Mouse (Mus musculus) intestine, embryonic 15.5 days (tissue): Measurements from ENCODE around the gene Ripor3. TPM values are rescaled to one million over a fixed set of nuclear protein-coding genes. Genes with fewer than 3 reads are reported as not detected.

Experiments used
- ATAC-seq: fragments of 200-750 bp; cut with Nextera tagmentation; 2 replicates; pipeline ENCODE4 v1.8.0; 2017; ENCODE audit warnings: moderate TSS enrichment, moderate library complexity
- H3K27ac ChIP-seq: fragments of 300-500 bp; sonication (generic); 2 replicates; pipeline ENCODE4 v1.5.1; 2015; ENCODE audit warnings: mild to moderate bottlenecking, inconsistent platforms
- H3K27me3 ChIP-seq: fragments of 300-500 bp; sonication (generic); replicated peaks from 2 replicates; pipeline ENCODE4 v1.6.1; 2015; ENCODE audit warnings: inconsistent platforms
- H3K36me3 ChIP-seq: fragments of 300-500 bp; sonication (generic); 2 replicates; pipeline ENCODE4 v1.6.1; 2015; ENCODE audit warnings: inconsistent platforms
- H3K4me1 ChIP-seq: fragments of 300-500 bp; sonication (generic); replicated peaks from 2 replicates; pipeline ENCODE4 v1.6.1; 2015; ENCODE audit warnings: inconsistent platforms
- H3K4me2 ChIP-seq: fragments of 300-500 bp; sonication (generic); replicated peaks from 2 replicates; pipeline ENCODE4 v1.6.1; 2015; ENCODE audit warnings: mild to moderate bottlenecking, inconsistent platforms
- H3K4me3 ChIP-seq: fragments of 300-500 bp; sonication (generic); replicated peaks from 2 replicates; pipeline ENCODE4 v1.5.1; 2015; ENCODE audit warnings: inconsistent platforms
- H3K9ac ChIP-seq: fragments of 300-500 bp; sonication (generic); 2 replicates; pipeline ENCODE4 v1.6.1; 2015; ENCODE audit warnings: inconsistent platforms
- H3K9me3 ChIP-seq: fragments of 300-500 bp; sonication (generic); 2 replicates; pipeline ENCODE4 v1.6.1; 2016; ENCODE audit warnings: inconsistent platforms
- WGBS: fragments of 180-500 bp; shearing (Covaris S2); methylation state at CpG from one replicate; pipeline ENCODE4 v1.1.7; 2015; 5-methylcytosine and 5-hydroxymethylcytosine counted together
- polyA plus RNA-seq: library from polyadenylated mRNA; unstranded; fragments of >200 nt; fragmentation: Nextera tagmentation; extraction: Ambion mirVana; gene quantifications from 2 replicates; pipeline ENCODE4 v1.2.1, GENCODE M21; 2015

Ripor3 gene
- polyA plus RNA-seq, 1 experiment from 2014 or later = 3.7 TPM

DNA sequence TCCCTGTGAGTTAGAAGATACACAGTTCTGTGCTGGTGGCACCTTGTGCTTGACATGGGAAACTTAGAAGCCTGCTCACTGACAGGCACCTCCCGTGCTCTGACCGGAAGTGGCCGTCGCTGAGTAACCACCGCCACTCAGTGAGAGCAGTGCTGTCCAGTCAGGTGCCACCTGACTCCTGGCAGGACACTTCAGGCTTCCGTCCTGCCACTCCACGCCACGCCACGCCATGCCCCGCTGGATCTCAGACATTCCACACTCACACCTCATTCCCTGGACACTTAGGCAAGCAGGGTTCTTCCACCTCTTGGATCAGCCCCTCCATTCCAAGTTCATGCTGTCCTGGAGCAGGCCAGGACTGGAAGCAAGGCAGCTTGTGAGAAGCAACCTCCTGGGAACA lies 32.1 kb downstream of the Ripor3 start:
- H3K4me1 ChIP-seq = no peaks in the 10 kb centered on the region
- 94% methylated on average over 10 of the region's 10 CpGs for WGBS
- no peaks in the 10 kb centered on the region for H3K27me3 ChIP-seq
- no peak overlapping the region for H3K27ac ChIP-seq
- H3K9me3 ChIP-seq = no peaks in the 10 kb centered on the region
- no peak overlapping the region for H3K4me2 ChIP-seq
- peaks cover 37% of the 10 kb centered on the region for H3K36me3 ChIP-seq
- H3K9ac ChIP-seq = no peak overlapping the region
- H3K4me3 ChIP-seq = no peak overlapping the region
- ATAC-seq = no peak

- Histone ChIP-seq H3K9me3 (no peaks in the 10 kb centered on the region), H3K4me2 (no peak overlapping the region), H3K4me3 (no peak overlapping the region), H3K27ac (no peak overlapping the region), H3K27me3 (no peaks in the 10 kb centered on the region), H3K4me1 (no peaks in the 10 kb centered on the region), H3K9ac (no peak overlapping the region), H3K36me3 (peaks cover 37% of the 10 kb centered on the region)
- ATAC-seq = no peak
- WGBS = 79% methylated on average over 12 of the region's 12 CpGs
These were observed 34.7 kb downstream of the Ripor3 start for GRCm38 (mm10) chr2:167975746-167976145.

- WGBS = 14% methylated on average over 1 of the region's 1 CpGs
- no peak overlapping the region for H3K4me3 ChIP-seq
- no peaks in the 10 kb centered on the region for H3K4me1 ChIP-seq
- no peak overlapping the region for H3K4me2 ChIP-seq
- no peaks in the 10 kb centered on the region for H3K9me3 ChIP-seq
- no peak overlapping the region for H3K9ac ChIP-seq
- H3K27me3 ChIP-seq = no peaks in the 10 kb centered on the region
- peak; percentile 40 for ATAC-seq
- H3K36me3 ChIP-seq = peaks cover 37% of the 10 kb centered on the region
- no peak overlapping the region for H3K27ac ChIP-seq
These were observed 37.6 kb downstream of the Ripor3 start for GRCm38 (mm10) chr2:167972809-167973208.

GRCm38 (mm10) chr2:167972146-167972545 lies 38.3 kb downstream of the Ripor3 start:
- 59% methylated on average over 5 of the region's 5 CpGs for WGBS

DNA sequence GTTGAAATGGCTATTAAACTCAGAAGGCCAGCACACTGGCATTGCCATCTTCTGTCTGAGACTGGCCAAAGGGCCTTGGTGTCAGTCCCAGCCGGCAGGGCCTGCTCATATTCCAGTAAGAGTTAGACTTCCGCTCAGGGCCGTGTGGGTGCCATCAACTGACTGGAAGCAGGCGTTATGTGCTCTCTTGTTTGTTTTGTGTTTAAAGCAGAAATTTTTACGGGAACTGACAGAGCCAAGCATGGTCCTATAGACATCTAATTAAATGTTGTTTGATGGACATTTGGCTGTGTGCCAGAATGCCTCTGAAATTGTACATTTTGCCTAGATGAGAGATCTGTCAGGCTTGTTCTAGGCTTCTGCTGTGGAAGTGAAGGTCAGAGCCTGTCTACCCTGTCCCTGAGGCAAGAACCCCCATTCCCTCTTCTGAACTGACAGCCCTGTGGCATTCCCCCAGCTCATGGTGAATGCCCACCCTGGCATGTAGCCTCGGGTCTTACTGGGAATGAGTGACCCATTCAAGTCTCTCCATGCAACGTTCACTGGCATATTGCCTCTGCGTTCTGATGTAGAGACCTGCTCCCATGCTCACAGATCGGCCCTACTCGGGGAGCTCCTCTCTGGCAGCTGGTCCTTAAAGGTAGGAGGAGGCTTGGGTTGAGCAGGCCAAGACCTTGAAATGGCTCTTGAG lies 40.4 kb downstream of the Ripor3 start:
- Histone ChIP-seq H3K4me2 (no peak overlapping the region), H3K4me1 (no peaks in the 10 kb centered on the region), H3K4me3 (no peak overlapping the region), H3K36me3 (peaks cover 31% of the 10 kb centered on the region), H3K27ac (no peak overlapping the region), H3K9ac (no peak overlapping the region), H3K9me3 (no peaks in the 10 kb centered on the region), H3K27me3 (no peaks in the 10 kb centered on the region)
- WGBS = 82% methylated on average over 10 of the region's 10 CpGs
- ATAC-seq = no peak

More at GRCm38 (mm10) chr2:167972146-167972545, 38.3 kb downstream of the Ripor3 start:
- Histone ChIP-seq H3K4me2 (no peak overlapping the region), H3K27me3 (no peaks in the 10 kb centered on the region), H3K27ac (peak overlapping the region; percentile 17; the same call in 1 of the 2 replicates), H3K9me3 (no peaks in the 10 kb centered on the region), H3K4me3 (no peak overlapping the region), H3K4me1 (no peaks in the 10 kb centered on the region), H3K9ac (no peak overlapping the region), H3K36me3 (peaks cover 40% of the 10 kb centered on the region)
- ATAC-seq = peak; percentile 38; the same call in 1 of the 2 replicates

GRCm38 (mm10) chr2:167968504-167968903 lies 41.9 kb downstream of the Ripor3 start:
- H3K36me3 ChIP-seq = peaks cover 23% of the 10 kb centered on the region; the same call in 1 of the 2 replicates
- no peak overlapping the region for H3K9ac ChIP-seq
- no peak overlapping the region for H3K4me3 ChIP-seq
- H3K4me2 ChIP-seq = no peak overlapping the region
- H3K27ac ChIP-seq = no peak overlapping the region
- no peaks in the 10 kb centered on the region for H3K27me3 ChIP-seq
- no peaks in the 10 kb centered on the region for H3K4me1 ChIP-seq
- H3K9me3 ChIP-seq = no peaks in the 10 kb centered on the region
- WGBS = 88% methylated on average over 7 of the region's 7 CpGs
- ATAC-seq = no peak

- H3K4me3 ChIP-seq = no peak overlapping the region
- no peaks in the 10 kb centered on the region for H3K27me3 ChIP-seq
- H3K27ac ChIP-seq = no peak overlapping the region
- H3K9me3 ChIP-seq = no peaks in the 10 kb centered on the region
- 97% methylated on average over 3 of the region's 3 CpGs for WGBS
- no peaks in the 10 kb centered on the region for H3K4me1 ChIP-seq
- no peak overlapping the region for H3K4me2 ChIP-seq
- H3K9ac ChIP-seq = no peak overlapping the region
- peaks cover 23% of the 10 kb centered on the region; the same call in 1 of the 2 replicates for H3K36me3 ChIP-seq
- no peak for ATAC-seq
These were observed 44.5 kb downstream of the Ripor3 start for GRCm38 (mm10) chr2:167965911-167966310.

- H3K9me3 ChIP-seq = no peaks in the 10 kb centered on the region
- peaks cover 23% of the 10 kb centered on the region; the same call in 1 of the 2 replicates for H3K36me3 ChIP-seq
- no peak overlapping the region for H3K4me3 ChIP-seq
- no peak overlapping the region for H3K27ac ChIP-seq
- H3K4me1 ChIP-seq = peaks cover 14% of the 10 kb centered on the region
- no peak for ATAC-seq
- no peak overlapping the region for H3K4me2 ChIP-seq
- WGBS = 89% methylated on average over 9 of the region's 9 CpGs
- no peaks in the 10 kb centered on the region for H3K27me3 ChIP-seq
- H3K9ac ChIP-seq = no peak overlapping the region
These were observed 46.1 kb downstream of the Ripor3 start for GRCm38 (mm10) chr2:167964320-167964719.

GRCm38 (mm10) chr2:167963778-167964300 lies 46.6 kb downstream of the Ripor3 start:
- Histone ChIP-seq H3K4me1 (peaks cover 19% of the 10 kb centered on the region), H3K27ac (no peak overlapping the region), H3K36me3 (peaks cover 23% of the 10 kb centered on the region; the same call in 1 of the 2 replicates), H3K4me2 (no peak overlapping the region), H3K4me3 (no peak overlapping the region), H3K9me3 (no peaks in the 10 kb centered on the region), H3K9ac (no peak overlapping the region), H3K27me3 (no peaks in the 10 kb centered on the region)
- ATAC-seq = no peak
- 89% methylated on average over 9 of the region's 9 CpGs for WGBS

GRCm38 (mm10) chr2:167963176-167963575 lies 47.2 kb downstream of the Ripor3 start:
- Histone ChIP-seq H3K36me3 (peaks cover 17% of the 10 kb centered on the region; the same call in 1 of the 2 replicates), H3K4me3 (no peak overlapping the region), H3K9ac (no peak overlapping the region), H3K9me3 (no peaks in the 10 kb centered on the region), H3K4me1 (peaks cover 25% of the 10 kb centered on the region), H3K4me2 (no peak overlapping the region), H3K27me3 (no peaks in the 10 kb centered on the region), H3K27ac (no peak overlapping the region)
- ATAC-seq = no peak
- 80% methylated on average over 4 of the region's 4 CpGs for WGBS

- Histone ChIP-seq H3K4me3 (no peak overlapping the region), H3K4me2 (no peak overlapping the region), H3K27ac (no peak overlapping the region), H3K36me3 (peaks cover 14% of the 10 kb centered on the region; the same call in 1 of the 2 replicates), H3K9me3 (no peaks in the 10 kb centered on the region), H3K27me3 (no peaks in the 10 kb centered on the region), H3K9ac (no peak overlapping the region), H3K4me1 (peaks cover 29% of the 10 kb centered on the region)
- 88% methylated on average over 6 of the region's 6 CpGs for WGBS
- ATAC-seq = no peak
These were observed 48.1 kb downstream of the Ripor3 start for GRCm38 (mm10) chr2:167962347-167962746.

- 76% methylated on average over 8 of the region's 8 CpGs for WGBS
- H3K36me3 ChIP-seq = peaks cover 9% of the 10 kb centered on the region; the same call in 1 of the 2 replicates
- H3K9ac ChIP-seq = no peak overlapping the region
- H3K9me3 ChIP-seq = no peaks in the 10 kb centered on the region
- H3K4me2 ChIP-seq = no peak overlapping the region
- no peaks in the 10 kb centered on the region for H3K27me3 ChIP-seq
- H3K4me1 ChIP-seq = peaks cover 29% of the 10 kb centered on the region
- ATAC-seq = no peak
- no peak overlapping the region for H3K27ac ChIP-seq
- no peak overlapping the region for H3K4me3 ChIP-seq
These were observed 49.8 kb downstream of the Ripor3 start for GRCm38 (mm10) chr2:167960584-167960983.

GRCm38 (mm10) chr2:167959996-167960395 lies 50.4 kb downstream of the Ripor3 start:
- 57% methylated on average over 7 of the region's 7 CpGs for WGBS
- H3K9ac ChIP-seq = no peak overlapping the region
- no peaks in the 10 kb centered on the region for H3K9me3 ChIP-seq

More at GRCm38 (mm10) chr2:167959996-167960395, 50.4 kb downstream of the Ripor3 start:
- Histone ChIP-seq H3K4me2 (no peak overlapping the region), H3K4me3 (no peak overlapping the region), H3K4me1 (peaks cover 29% of the 10 kb centered on the region), H3K27ac (no peak overlapping the region), H3K27me3 (no peaks in the 10 kb centered on the region), H3K36me3 (0 out of 2 replicates have a peak, but pooled peaks cover 4% of the 10 kb centered on the region)
- no peak for ATAC-seq
